Mouse (Mus musculus): ENCODE measurements around the gene Myh14.

- no peak for TF ChIP-seq HCFC1 (IDR thresholded peaks at IDR 0.05; ENCODE audit: borderline replicate concordance, insufficient read depth, low read length)
- TF ChIP-seq CHD2 (IDR thresholded peaks at IDR 0.05; ENCODE audit: low read depth, low read length), result no peak
Observed at GRCm38 (mm10) chr7:44604139-44604606, 66.5 kb downstream of the Myh14 start.
